Mouse (Mus musculus) cortical plate, adult 2 months (tissue): ENCODE data around the gene Pgls.

Experiments
- CTCF ChIP-seq: fragments of 200-500 bp; IDR thresholded peaks from 2 replicates; pipeline ENCODE4 v1.5.1; 2011; ENCODE audit warnings: mild to moderate bottlenecking, control low read depth, low read length; ENCODE audit not compliant: insufficient read depth; ENCODE audit errors: extremely low read depth
- POLR2A ChIP-seq: fragments of 200-500 bp; IDR thresholded peaks from 2 replicates; pipeline ENCODE4 v1.6.1; 2011; ENCODE audit warnings: mild to moderate bottlenecking, low read length, control low read depth; ENCODE audit not compliant: insufficient read depth; ENCODE audit errors: extremely low read depth

DNA sequence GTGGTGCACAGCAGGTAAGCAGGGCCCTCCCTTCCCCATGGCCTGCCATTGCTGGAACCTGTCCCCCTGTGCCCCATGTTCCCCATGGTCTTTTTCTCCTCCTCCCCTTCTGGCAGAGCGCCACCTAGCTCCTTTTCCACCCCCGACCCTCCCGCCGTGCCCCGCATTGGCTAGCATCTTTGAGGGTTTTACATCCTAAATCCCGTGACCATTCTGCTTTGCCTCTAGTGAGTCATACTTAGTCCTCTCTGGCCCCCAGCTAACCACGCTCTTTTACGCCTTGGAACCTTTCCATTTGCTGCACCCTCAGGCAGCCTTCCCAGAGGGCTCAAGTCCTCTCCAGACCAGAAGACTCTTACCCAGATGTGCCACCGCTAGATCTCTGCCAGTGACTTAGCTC lies 11.8 kb upstream of the Pgls start:
- TF ChIP-seq CTCF = no peak
- no peak for TF ChIP-seq POLR2A
